Mouse (Mus musculus) retina, postnatal 1 day (tissue): ENCODE results near the gene Mthfr.

Experiments
- DNase-seq: peaks from one replicate; pipeline ENCODE4 v3.0.0-alpha.2; 2012

Mthfr gene

DNA sequence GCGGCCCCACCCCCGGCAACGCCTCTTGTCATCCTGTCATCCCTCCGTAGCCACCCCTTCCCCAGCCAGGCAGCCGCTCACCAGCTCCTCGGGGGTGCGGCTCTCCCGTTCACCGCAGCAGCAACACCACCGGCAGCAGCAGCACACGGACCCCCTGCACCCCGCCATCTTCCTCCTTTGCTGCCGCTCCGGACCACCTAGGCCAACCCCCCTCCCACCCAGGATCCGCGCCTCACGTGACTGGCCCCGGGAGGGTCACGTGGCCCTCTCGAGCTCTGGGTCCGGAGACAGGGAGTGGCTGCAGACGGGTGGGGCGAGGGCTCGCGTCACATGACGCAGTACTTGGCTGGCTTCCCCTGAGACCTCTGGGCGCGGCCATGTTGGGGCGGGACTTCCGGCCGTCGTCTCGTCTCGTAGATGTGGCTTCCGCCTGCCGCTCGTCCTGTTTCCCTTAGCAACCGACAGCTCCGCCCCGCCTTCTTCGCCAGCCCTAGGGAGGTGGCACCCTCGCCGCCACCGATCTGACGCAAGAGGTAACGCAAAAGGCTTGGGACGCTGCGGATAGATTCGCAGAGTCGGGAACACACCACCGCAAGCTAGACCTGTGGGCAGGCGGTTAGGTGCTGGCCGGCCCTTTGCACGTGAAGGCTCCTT lies at the start of gene Mthfr, which contains the start of gene Clcn6:
Gene Mthfr, plus strand, starts transcription at position 478 of the 654 bp plus-strand sequence.
Gene Clcn6, minus strand, starts transcription at position 222 of the 654 bp plus-strand sequence.
- DNase-seq, result peak; percentile 99

DNA sequence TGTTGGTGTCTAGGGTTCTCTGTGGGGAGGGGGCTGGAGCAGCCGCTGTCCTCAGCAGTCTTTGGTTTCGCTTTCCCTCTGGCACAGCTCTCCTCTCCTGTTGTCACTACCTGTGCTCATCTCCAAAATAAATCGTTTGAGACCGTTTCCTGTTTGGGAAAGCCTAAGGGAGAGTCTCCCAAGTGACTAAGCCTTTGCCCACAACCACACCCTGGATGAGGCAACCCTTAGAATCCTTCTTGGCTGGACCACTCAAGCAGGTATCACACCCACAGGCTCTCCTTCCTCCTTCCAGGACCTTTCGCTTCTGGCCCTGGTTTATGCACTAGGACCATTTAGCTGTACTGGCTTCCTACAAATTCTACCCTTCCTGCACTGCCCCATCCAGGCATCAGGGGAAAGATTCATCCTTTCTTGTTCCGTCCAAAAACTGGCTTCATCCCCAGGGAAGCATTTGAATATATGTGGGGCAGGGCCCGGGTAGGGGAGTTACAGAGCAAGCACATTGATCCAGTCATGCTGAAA lies 45.2 kb upstream of the Mthfr start:
- DNase-seq, result no peak

DNA sequence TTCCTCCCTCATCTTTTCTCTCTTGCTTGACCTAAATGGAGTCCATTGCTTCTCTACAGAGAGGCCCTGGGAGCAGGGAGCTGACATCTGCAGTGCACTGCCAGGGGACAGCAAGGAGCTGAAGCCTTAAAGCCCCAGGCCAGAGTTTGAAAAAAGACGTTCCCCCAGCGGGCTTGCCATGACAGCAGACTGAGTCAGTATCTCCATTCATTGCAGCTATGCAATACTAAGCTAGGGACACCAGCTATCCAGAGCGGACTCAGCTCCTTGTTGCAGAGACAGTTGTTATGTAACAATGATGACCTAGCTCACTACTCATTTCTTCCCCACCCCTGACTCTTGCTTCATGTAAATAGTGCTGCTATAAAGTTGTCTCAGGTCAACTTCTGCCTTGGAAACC lies 43.6 kb upstream of the Mthfr start:
- DNase-seq, result no peak

DNA sequence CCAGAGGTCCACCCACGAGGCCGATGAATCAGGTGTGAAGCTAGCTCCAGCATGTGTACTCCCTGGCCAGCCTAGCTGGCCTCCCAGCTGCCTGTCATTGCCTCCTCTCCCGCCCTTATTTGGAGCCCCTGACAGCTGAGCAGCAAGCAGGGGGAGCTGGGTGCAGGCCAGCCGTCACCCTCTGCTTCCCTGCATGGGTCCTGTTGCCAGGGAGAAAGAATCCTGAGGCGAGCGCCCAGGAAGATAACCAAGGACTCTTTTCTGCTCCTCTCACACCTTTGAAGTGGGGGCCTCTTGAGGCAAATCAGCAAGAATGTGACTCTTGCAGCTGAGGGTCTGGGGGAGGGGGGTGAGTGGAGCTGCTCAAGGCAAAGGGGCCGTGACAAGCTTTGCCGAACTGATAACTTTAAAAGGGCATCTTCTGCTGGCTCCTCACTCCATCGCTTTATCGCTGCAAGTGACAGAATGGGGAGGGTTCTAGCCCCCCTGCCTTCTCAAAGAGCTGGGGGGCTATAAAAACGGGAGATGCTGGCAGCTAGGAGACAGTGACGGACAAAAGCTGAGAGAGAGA lies 38.6 kb upstream of the Mthfr start, which contains the start of gene Nppa:
Gene Nppa, plus strand, starts transcription at position 521 of the 571 bp plus-strand sequence.
- DNase-seq, result peak; percentile 33

DNA sequence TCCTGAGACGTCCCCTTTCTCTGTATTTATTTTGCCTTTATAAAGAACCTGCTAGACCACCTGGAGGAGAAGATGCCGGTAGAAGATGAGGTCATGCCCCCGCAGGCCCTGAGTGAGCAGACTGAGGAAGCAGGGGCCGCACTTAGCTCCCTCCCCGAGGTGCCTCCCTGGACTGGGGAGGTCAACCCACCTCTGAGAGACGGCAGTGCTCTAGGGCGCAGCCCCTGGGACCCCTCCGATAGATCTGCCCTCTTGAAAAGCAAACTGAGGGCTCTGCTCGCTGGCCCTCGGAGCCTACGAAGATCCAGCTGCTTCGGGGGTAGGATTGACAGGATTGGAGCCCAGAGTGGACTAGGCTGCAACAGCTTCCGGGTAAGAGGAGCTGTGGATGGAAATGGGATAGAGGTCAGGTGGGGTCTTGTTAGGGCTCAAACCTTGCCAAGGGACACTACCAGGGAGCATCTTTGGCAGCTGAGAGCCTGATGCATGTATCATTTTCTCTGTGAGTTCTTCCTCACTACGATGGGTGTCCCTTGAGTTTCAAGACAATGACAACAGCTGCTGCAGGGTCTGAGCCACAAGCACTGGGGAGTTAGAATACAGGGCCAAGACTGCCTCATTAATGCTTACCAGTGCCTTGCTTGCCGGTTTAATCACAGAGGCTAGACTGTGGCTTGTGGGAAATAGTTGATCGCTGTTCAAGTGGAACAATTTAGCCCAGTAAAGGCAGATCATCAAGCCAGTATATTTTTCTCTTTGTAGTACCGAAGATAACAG lies 37.7 kb upstream of the Mthfr start:
- DNase-seq, result no peak

DNA sequence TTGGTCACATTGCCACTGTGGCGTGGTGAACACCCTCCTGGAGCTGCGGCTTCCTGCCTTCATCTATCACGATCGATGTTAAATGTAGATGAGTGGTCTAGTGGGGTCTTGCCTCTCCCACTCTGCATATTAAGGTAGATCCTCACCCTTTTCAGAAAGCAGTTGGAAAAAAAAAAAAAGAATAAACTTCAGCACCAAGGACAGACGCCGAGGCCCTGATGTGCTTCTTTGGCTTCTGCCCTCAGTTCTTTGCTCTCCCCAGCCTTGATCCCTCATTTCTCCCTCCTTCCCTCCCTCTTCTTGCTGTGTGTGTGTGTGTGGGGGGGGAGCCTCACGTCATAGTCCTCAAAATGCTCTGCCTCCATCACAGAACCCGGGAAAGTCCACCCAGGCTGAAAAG lies 37.0 kb upstream of the Mthfr start:
- DNase-seq, result no peak

DNA sequence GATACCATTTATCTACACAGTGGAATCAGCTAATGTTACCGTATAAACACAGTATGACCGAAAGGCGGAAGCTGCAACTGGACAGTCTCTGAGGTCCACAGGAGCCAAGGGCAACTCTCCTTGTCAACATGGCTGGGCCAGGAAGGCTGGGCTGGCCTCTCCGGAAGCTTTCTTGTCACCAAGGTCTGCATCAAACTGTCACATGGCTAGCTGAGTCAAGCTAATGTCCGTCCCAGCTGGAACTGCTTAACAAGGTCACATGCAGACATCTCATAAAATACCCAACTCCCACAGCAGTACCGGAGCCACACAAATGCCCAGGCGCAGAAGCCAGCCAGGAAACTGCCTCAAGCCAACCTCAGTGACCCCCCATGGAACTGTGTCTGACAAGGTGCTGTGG lies 34.5 kb upstream of the Mthfr start:
- DNase-seq, result no peak

DNA sequence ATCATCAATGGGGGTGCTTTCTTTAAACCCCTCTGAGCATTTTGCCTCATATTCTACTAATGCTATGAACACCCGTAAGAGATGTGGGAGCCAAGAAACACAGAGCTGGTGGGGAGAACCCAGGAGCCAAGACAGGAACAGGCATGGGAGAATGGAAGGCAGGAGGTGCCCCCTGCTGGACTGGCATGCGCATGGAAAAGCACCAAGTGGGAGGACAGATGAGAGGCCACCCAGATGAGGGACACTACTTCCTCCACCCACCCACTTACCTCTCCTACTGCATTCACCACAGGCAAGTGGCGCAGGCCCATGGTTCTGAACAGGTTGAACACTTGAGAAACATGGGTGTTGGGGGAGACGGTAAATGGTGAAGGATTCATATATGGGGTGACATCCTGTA lies 30.5 kb upstream of the Mthfr start:
- DNase-seq, result peak; percentile 50

DNA sequence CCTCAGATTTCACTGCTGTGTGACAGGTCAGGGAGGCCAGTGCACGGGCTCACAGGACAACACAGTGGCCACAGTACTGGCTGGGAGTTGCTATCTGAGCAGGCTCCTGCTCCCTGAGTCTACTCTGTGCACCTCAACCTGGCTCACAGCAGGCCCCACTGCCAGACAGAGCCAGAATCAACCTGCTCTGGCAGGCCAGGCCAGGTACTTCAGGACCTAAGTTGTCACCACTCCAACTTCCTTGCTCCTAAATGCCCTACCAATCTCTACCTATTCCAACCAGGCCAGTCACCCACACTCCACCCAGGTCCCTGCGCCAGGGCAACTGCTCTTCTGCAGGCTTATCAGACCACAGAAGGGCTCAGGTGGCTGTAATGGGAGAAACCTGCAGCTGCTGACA lies 29.2 kb upstream of the Mthfr start:
- DNase-seq, result no peak

DNA sequence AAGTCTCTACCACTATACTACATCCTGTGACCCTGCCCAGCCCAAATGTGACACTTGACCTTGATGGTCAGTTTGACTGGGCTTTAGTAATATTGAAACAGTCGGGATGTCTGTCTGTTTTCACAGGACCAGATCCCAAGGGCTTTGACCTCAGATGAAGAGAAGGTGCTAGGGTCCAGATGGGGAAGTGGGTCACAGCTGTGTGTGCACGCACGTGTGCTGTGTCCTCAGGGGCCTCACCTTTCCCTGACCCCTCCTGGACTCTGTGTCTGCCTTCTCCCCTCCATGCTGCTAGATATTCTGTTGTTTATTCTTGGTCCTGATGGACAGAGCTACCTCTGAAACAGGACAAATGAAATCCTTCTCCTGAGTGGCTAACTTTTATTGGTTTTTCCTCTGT lies 27.5 kb upstream of the Mthfr start:
- no peak for DNase-seq

DNA sequence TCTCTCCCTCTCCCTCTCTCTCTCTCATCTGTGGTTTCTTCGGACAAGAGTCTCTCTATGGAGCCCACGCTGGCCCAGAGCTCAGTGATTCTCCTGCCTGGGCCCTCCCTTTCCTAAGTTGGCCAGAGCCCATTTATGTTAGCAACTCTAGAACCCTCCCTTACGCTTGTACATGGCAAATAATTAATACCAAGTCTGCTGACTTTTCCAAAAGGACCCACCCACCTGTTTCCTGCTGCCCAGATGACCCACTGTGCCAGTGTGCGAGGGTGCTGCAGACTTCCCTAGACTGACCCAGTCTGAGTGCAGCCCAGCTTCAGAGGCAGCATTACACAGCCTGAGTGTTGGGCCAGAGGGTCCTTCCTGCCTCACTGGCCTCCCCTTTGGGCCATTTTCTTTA lies 26.7 kb upstream of the Mthfr start:
- no peak for DNase-seq

DNA sequence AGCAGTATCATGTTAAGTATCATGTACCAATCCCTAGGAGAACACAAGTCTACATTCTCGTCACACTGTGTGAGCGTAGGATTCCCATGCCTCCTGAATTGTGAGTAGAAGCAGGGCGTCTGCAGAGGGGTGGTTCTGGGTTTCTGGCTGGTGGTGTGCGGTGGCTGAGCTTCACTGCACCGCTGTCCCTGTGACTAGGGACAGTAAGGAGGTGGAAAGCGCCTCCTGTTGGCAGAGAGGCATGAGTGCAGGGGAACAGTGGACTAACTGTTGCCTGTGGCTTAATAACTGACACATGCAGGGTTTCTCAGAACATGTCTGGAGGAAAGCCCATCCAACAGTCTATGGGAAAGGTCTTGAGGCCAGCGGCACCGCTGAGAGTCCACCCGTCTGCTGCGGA lies 23.5 kb upstream of the Mthfr start:
- peak; percentile 22 for DNase-seq

DNA sequence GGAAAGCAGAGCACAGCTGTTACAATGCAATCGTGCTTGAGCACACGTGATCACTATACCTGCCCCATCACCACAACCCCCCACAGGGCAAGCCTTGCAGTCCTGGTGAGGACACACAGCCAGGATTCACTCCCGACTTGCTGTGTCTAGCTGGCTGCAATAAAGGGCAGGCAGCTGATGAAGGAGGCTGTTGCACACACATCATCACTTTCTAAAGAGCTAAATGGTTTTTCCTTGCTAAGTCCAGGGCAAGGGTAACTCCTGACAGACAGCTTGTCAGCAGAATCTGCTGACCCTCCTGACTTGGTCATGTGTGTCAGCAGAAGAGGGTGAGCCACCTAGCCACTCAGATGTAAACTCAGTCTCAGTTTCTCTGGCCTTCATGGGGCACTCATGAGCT lies 21.9 kb upstream of the Mthfr start:
- DNase-seq, result no peak

DNA sequence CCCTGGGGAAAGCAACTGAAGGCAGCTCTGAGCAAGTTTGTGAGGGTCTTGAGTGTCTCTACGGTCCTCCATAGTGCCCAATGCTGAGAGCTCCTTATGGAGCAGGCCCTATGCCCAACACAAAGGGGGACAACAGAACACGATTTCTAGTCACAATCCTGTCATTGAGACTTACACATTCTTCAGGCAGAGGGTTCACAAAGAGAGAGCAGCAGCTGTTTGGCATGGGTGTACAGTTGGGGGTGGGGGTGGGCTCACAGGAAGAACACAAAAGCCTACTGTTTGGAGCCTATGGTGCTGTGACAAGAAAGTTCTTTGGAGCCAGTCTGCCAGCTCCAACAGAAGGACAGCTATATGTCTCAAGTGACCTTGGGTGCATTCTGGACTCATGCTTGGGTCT lies 20.5 kb upstream of the Mthfr start:
- peak; percentile 56 for DNase-seq

DNA sequence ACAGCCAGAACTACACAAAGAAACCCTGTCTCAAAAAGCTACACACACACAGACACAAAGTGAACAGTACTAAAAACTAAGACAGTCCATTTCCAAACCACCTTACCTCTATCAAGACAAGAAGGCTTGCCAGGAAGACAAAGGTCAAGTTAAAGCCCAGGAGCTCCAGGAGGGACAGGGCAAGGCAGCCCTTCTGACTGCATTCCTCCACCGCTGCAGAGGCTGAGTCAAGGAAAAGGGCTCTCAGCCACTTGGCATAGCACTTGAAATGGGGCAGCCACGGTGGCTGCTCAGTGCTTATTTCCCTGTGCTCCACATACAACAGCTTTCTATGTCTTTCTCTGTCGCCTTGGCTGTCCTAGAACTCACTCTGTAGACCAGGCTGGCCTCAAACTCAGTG lies 14.9 kb upstream of the Mthfr start:
- no peak for DNase-seq

DNA sequence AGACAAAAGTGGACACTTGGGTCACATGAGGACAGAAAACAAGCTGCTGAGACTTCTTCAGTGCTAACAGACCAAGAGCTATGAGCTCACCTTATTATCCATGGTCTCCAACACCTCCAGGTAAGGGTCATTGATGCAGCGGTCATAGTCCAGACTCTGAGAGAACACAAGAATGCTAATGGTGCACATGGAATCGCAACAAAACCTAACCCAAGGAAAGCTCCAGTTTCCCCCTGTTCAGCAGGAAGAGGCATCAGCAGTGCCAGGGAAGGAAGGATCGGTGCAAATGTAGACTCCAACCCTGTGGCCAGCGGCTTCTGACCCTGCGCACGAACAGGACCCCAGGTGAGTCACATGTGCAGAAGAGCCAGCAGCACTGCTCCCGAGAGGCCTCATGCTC lies 9.6 kb upstream of the Mthfr start:
- DNase-seq, result no peak

DNA sequence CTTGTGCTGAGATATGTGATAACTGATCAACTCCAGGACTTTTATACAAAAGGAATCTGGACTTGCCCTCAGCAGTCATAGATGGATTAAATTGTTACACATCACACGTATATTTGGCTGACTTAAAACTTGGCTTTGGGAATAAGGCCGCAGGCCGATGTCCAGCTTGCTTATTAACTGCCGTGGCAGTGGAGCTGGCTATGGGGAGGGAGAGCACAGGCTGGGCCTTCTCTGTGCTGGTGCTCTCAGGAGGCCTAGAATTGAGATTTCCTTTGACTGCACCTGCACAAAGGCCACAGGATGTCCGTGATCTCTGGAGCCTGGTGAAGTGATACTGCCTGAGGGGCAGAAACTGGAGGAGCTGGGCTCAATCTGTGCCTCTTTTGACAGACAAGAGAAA lies 8.4 kb upstream of the Mthfr start:
- DNase-seq, result no peak

DNA sequence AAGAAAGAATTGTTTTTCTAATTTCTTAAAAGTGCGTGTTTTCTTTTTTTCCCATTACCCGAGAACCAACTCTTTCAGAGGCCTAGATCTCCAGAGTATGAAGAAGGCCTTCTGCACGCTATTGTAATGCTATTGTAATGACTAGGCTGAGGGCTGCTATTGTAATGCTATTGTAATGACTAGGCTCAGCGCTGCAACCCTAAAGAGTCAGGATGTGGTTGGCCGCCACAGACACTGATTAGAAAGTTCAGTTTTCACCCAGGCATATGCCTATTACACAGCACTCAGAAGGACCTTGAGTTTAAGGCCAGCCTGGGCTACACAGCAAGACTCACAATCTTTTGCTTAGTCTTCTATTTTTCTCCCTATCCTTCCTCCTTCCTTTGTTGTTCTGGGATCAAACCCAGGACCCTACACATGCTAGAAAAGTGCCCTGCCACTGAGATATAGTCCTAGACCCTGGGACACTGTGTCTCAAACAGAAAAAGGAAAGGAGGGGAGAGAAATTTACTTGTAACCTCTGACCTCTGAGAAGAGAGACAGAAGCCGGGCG lies 4.9 kb upstream of the Mthfr start:
- DNase-seq, result no peak

DNA sequence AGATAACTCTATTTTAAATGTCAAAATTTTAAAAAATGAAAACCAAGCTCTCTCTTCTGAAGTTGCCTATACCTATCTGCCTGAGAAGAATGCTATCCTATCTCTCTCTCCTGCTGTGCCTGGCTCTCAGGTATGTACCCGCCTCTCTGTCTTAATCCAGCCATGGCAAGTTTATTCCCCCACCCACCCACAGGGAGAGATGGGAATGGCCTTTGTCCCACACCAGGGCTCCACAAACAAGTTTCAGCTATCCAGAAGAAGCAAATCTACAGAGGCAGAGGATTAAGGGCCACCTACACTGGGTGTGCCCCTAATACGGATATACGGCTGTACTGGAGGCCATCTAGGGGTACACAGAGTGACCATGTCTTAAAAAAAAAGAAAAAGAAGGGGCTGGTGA lies 3.4 kb upstream of the Mthfr start:
- no peak for DNase-seq

DNA sequence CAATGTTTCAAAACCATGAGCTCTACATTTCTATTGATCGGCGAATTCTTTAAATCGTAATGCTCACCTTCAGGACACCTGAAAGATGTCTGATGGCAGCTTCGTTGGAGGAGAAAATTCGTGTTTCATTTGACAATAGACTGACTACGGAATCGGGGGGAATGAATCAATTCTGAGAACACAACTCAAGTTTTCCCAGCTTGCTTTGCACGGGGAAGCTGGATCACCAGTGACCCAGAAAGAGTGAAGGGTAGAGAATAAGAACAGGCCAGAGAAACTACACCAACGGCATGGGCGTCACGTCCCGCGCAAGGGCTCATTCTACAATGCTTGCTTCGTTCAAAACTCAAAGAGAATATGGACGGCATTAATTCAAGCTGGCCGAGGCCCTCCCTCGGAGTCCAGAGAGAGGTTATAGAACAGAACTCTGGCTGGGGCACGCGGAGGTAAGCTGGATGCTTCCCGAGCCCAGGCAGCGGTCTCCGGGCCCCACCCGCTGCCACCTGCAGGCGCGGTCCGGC lies 738 bp upstream of the Mthfr start:
- DNase-seq, result no peak

DNA sequence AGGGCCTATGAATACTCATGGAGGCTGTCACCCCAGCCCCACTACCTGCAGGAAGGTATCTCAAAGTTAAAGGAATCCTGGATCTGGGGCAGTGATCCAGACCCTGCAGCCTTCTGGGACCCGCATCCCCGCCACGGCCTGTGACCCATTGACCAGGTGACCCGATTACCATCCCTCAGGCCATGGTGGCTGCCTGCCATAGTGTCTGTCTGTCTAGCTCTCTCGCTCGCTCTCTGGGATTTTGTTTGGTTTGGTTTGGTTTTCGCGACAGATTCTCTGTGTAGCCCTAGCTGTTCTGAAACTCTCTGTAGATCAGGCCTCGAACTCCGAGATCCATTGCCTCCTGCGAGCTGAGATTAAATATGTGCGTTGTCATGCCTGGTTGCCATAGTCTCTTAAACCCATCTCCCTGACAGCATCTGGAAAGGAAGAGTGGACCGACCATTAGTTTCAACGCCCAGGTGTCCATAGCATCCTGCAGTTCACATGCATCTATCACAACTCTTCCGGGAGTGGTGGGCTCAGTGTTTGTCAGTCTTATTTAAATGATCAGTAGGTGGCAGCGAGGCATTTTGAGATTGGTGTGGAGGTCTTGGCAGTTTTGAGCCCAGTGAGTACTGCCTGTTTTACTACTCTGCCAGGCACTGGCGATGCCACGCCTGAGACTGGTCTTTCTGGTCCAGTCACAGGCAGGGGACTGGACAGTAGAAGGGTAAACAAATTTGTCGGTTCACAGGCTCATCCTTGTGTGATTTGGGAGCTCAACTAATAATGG lies 564 bp downstream of the Mthfr start:
- DNase-seq, result peak; percentile 14

DNA sequence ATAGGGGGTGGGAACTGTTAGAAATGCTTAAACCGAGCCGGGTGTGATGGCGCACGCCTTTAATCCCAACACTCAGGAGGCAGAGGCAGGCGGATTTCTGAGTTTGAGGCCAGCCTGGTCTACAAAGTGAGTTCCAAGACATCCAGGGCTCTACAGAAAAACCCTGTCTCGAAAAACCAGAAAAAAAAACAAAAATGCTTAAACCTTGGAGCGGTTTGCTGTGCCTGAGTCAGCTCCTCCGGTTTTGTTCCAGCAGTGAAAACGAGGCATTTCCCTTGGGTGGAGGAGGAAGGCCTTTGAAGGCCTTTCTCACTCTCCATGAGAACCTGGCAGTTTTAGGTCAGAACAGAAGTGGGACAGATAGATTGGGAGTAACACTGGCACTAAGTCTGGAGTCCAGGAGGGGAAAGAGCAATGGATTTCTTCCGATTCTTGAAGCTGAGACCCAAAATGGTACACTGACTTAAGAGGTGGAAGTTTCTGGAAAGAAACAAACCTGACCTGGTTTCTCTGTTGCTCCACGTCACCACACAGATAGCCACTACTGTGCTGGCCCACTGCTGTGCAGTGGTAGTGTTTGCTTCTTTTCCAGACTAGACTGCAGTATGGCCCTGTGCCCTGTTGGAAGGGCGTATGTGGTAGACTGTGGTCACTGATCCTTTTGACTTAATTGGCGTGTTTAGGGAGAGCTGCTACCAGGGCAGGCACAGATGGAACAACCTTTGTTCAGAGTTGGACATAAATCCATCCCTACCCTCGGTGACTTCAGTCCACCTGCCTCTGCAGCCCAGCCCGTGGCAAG lies 1.4 kb downstream of the Mthfr start:
- no peak for DNase-seq
